Mouse (Mus musculus): Measurements from ENCODE around the gene Lgr5.

GRCm38 (mm10) chr10:115484660-115485059 is 102.9 kb downstream of the Lgr5 start:
- no peak for TF ChIP-seq CTCF (IDR thresholded peaks at IDR 0.05)
- no peak for TF ChIP-seq EP300 (IDR thresholded peaks at IDR 0.05)
